Mouse (Mus musculus) kidney, postnatal 0 days (tissue): ENCODE results near the gene Clrn1. TPM values are rescaled to one million over a fixed set of nuclear protein-coding genes. Genes with fewer than 3 reads are reported as not detected.
A peak's percentile ranks its signal among the peaks of the same experiment; 100 is the strongest.

Source experiments
- ATAC-seq: fragments of 200-750 bp; cut with Nextera tagmentation; replicated peaks from 2 replicates; pipeline ENCODE4 v1.8.0; 2017; ENCODE audit warnings: low read depth, moderate number of reproducible peaks, moderate TSS enrichment, moderate library complexity; ENCODE audit not compliant: low FRiP score
- DNase-seq: peaks from one replicate; pipeline ENCODE4 v3.0.0-alpha.2; 2016; ENCODE audit warnings: low spot score
- H3K27ac ChIP-seq: fragments of 300-500 bp; sonication (generic); 2 replicates; pipeline ENCODE4 v1.5.1; 2014; ENCODE audit warnings: mild to moderate bottlenecking
- H3K27me3 ChIP-seq: fragments of 300-500 bp; sonication (generic); 2 replicates; pipeline ENCODE4 v1.6.1; 2014; ENCODE audit warnings: low read length, mixed read lengths; ENCODE audit not compliant: insufficient read depth
- H3K36me3 ChIP-seq: fragments of 300-500 bp; sonication (generic); 2 replicates; pipeline ENCODE4 v1.6.1; 2014; ENCODE audit warnings: low read length, mixed read lengths; ENCODE audit not compliant: insufficient read depth
- H3K4me1 ChIP-seq: fragments of 300-500 bp; sonication (generic); replicated peaks from 2 replicates; pipeline ENCODE4 v1.6.1; 2014; ENCODE audit warnings: antibody characterized with exemption, low read length, mixed read lengths; ENCODE audit not compliant: insufficient read depth
- H3K4me2 ChIP-seq: fragments of 300-500 bp; sonication (generic); 2 replicates; pipeline ENCODE4 v1.6.1; 2014; ENCODE audit warnings: mild to moderate bottlenecking, low read length, moderate library complexity, mixed read lengths
- H3K4me3 ChIP-seq: fragments of 300-500 bp; sonication (generic); replicated peaks from 2 replicates; pipeline ENCODE4 v1.5.1; 2014; ENCODE audit warnings: low read depth, low read length
- H3K9ac ChIP-seq: fragments of 300-500 bp; sonication (generic); 2 replicates; pipeline ENCODE4 v1.6.1; 2014; ENCODE audit warnings: low read depth, low read length
- H3K9me3 ChIP-seq: fragments of 300-500 bp; sonication (generic); replicated peaks from 2 replicates; pipeline ENCODE4 v1.6.1; 2016; ENCODE audit warnings: low read length, inconsistent platforms, mixed read lengths
- CTCF ChIP-seq: IDR thresholded peaks from 2 replicates; pipeline ENCODE4 v1.5.1; 2016; ENCODE audit warnings: antibody characterized with exemption, low read depth, mild to moderate bottlenecking, moderate library complexity
- WGBS: fragments of 180-500 bp; shearing (Covaris S2); extraction: QIAGEN DNeasy Blood & Tissue Kit; methylation state at CpG from one replicate; pipeline ENCODE4 v1.1.7; 2014; 5-methylcytosine and 5-hydroxymethylcytosine counted together
- polyA plus RNA-seq: library from polyadenylated mRNA; unstranded; fragments of >200 nt; fragmentation: Nextera tagmentation; extraction: Ambion mirVana; gene quantifications from 2 replicates; pipeline ENCODE4 v1.2.1, GENCODE M21; 2015

Gene Clrn1
- 1.1 TPM in 2 replicates for polyA plus RNA-seq

DNA sequence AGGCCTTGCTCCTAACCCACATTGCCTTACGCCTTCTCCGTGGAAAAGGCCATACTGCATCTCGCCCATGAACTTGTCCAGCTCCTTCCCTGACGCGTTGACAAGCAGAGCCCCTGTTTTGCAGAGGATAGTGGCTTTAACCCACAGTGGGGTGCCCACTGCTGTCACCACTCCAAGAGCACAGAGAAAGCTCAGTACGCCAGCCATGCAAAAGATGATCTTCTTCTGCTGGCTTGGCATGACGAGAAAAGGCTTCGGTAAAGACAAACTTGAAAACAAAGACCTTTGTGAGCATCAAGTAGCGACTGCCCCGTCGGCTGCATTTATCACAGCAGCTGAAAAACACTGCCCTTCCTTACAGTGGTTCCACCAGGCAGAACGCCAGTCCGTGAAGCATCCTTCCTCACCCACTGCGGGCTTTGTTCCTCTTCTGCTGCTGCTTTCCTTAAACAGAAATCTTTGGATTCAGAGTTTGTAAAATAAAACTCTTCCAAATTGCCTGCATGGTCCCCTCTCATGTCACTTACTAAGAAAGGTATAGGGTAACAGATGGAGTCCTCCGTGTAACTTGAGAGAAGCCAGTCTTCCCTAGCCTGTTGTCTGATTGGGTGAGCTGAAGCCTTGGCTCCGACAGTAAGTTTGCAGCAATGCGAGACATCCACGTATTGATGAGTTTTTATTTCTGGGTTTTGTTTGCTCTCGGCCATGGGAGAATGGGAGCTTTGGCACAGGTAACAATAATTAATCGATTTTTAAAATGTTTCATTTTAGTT lies at the start of gene Clrn1:
TSS of gene Clrn1 (minus strand) at position 540 of the 773 bp plus-strand sequence.
- peak; percentile 45 for DNase-seq
- Histone ChIP-seq H3K27me3 (no peaks in the 10 kb centered on the region), H3K4me1 (no peaks in the 10 kb centered on the region), H3K9me3 (no peaks in the 10 kb centered on the region), H3K4me2 (peak within 1 kb of the TSS; percentile 24; the same call in 1 of the 2 replicates), H3K4me3 (0 out of 2 replicates have a peak within 1 kb of the TSS, but pooled peaks have one; percentile 13), H3K36me3 (no peaks in the 10 kb centered on the region), H3K9ac (no peak within 1 kb of the TSS), H3K27ac (no peak within 1 kb of the TSS)
- WGBS: 48% methylated on average over 20 of the region's 20 CpGs
- ATAC-seq: no peak
- no peak for TF ChIP-seq CTCF

DNA sequence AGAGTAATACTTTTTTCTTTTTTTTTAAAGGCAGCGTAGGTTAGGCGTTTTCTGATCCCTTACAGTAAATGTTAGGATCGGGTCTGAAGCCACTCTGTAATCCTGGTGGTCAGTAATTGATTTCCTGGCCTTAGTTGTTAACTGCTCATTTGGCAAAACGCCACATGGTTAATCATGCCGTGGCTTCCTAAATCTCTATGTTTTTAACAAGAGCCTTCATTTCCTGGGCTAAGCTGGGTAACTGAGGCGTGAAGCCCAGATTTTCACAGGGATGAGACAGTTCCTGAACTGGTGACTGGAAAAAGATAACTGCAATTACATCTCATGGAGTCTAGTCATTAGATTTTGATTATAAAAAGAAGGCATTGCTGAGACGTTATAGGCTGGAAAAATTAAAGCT lies 38.9 kb upstream of the Clrn1 start:
- Histone ChIP-seq H3K36me3 (no peaks in the 10 kb centered on the region), H3K27me3 (no peaks in the 10 kb centered on the region), H3K4me3 (no peak overlapping the region), H3K9me3 (no peaks in the 10 kb centered on the region), H3K27ac (no peak overlapping the region), H3K9ac (no peak overlapping the region), H3K4me1 (no peaks in the 10 kb centered on the region), H3K4me2 (no peak overlapping the region)
- WGBS: 27% methylated on average over 7 of the region's 7 CpGs
- DNase-seq (peak; percentile 9), ATAC-seq (no peak; the same call in 1 of the 2 replicates)
- TF ChIP-seq CTCF: no peak

DNA sequence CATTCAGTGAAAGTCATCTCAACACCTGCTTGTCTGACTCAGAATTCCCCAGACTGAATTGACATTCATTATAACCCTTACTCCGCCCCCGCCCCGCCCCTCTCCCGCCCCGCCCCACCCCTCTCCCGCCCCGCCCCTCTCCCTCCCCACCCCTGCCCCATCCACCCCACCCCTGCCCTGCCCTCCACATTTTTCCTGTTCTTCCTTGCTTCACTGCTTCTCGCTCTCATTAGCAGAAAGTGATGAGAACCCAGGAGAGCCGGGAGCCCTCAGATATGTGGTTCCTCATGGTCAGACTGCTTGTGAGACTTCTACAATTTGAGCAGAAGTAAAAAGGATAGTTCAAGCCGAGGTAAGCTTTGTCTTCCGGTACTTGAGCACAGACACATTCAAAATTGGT lies 38.0 kb upstream of the Clrn1 start:
- H3K4me2 ChIP-seq: no peak overlapping the region
- no peaks in the 10 kb centered on the region for H3K4me1 ChIP-seq
- 50% methylated on average over 9 of the region's 11 CpGs for WGBS
- TF ChIP-seq CTCF: no peak
- no peak for DNase-seq
- H3K9me3 ChIP-seq: no peaks in the 10 kb centered on the region
- H3K27me3 ChIP-seq: no peaks in the 10 kb centered on the region
- no peak overlapping the region for H3K9ac ChIP-seq
- ATAC-seq: peak; percentile 61
- H3K36me3 ChIP-seq: no peaks in the 10 kb centered on the region
- H3K4me3 ChIP-seq: no peak overlapping the region
- H3K27ac ChIP-seq: no peak overlapping the region

DNA sequence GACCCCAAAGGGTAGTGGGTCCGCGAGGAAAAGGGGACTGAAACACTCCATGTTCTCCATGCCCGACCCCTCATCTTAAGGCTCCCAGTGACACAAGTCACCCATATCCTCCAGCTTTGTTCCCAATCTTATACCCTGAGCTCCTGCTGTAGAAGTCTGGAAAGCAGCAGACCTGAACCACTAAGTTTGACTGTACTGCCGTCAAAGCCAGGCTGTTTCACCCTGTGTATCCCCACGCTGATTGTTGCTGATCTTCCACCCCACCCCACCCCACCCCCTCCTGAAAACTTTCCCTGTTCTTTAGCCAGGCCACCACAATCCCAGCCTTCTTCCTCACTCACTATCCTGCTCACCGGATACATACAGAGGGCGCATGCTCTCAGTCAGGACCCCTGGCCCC lies 37.5 kb upstream of the Clrn1 start:
- no peak overlapping the region for H3K4me3 ChIP-seq
- H3K4me1 ChIP-seq: no peaks in the 10 kb centered on the region
- H3K9me3 ChIP-seq: no peaks in the 10 kb centered on the region
- no peaks in the 10 kb centered on the region for H3K36me3 ChIP-seq
- 61% methylated on average over 7 of the region's 7 CpGs for WGBS
- TF ChIP-seq CTCF: no peak
- H3K9ac ChIP-seq: no peak overlapping the region
- H3K27me3 ChIP-seq: no peaks in the 10 kb centered on the region
- DNase-seq: no peak
- no peak overlapping the region for H3K4me2 ChIP-seq
- peak; percentile 60 for ATAC-seq
- H3K27ac ChIP-seq: no peak overlapping the region

DNA sequence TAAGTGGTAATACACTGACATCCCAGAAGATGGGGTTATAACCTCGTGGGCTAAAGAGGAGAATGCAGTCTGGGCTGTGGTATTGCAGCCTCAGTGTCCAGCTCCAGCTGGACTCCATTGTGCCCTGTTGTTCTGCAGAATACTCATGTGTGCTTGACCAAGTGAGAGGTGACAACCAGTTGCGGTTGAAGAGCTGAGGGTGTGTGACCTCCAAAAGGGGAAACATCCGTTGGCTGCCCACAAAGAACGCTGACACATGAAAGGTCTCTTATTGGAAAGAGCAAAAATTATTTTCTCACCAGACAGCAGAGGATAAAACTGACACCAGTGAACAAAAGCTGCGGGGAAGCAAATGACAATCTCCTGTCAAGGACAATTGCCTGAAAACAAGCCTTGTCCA lies 36.2 kb upstream of the Clrn1 start:
- no peak overlapping the region for H3K9ac ChIP-seq
- WGBS: 58% methylated on average over 5 of the region's 5 CpGs
- no peaks in the 10 kb centered on the region for H3K36me3 ChIP-seq
- no peak overlapping the region for H3K4me2 ChIP-seq
- H3K27ac ChIP-seq: no peak overlapping the region
- H3K4me1 ChIP-seq: no peaks in the 10 kb centered on the region
- no peak for DNase-seq
- H3K27me3 ChIP-seq: no peaks in the 10 kb centered on the region
- H3K9me3 ChIP-seq: no peaks in the 10 kb centered on the region
- no peak for ATAC-seq
- H3K4me3 ChIP-seq: no peak overlapping the region
- TF ChIP-seq CTCF: no peak

DNA sequence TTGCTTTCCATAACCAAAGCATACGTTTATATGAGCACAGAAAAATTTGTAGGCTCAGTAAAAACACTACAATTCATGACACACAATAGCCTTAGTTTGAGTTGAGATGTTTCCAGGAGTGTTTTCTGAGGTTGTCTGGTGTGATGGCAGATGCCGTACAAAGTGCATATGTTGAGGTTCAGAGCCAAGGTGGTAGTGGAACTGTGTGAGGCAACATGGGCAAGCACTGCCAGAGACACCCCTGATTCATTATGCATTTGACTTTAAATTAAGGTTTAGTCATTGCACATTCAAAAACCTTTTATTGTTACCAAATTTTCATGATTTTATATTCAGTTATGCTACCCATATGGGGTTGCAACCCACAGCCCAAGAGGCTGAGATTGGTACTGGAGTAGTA lies 19.5 kb upstream of the Clrn1 start:
- H3K27ac ChIP-seq: no peak overlapping the region
- H3K4me3 ChIP-seq: no peak overlapping the region
- TF ChIP-seq CTCF: no peak
- no peak overlapping the region for H3K9ac ChIP-seq
- H3K4me1 ChIP-seq: no peaks in the 10 kb centered on the region
- no peaks in the 10 kb centered on the region for H3K27me3 ChIP-seq
- no peak overlapping the region for H3K4me2 ChIP-seq
- WGBS: 88% methylated on average over 2 of the region's 2 CpGs
- ATAC-seq: no peak
- H3K9me3 ChIP-seq: no peaks in the 10 kb centered on the region
- no peaks in the 10 kb centered on the region for H3K36me3 ChIP-seq
- DNase-seq: no peak
